Mouse (Mus musculus) B cell, adult 2 months (primary cell): Measurements from ENCODE around the gene Olig2.
"Not testable (repeated sequence)": the region's sequence is repeated elsewhere in the genome, so short reads cannot be mapped to it uniquely, and the experiment has no call there.

ENCODE experiments used
- DNase-seq, 2 experiments: peaks; one replicate each; pipeline ENCODE4 v3.0.0; 2022

Gene Olig2

DNA sequence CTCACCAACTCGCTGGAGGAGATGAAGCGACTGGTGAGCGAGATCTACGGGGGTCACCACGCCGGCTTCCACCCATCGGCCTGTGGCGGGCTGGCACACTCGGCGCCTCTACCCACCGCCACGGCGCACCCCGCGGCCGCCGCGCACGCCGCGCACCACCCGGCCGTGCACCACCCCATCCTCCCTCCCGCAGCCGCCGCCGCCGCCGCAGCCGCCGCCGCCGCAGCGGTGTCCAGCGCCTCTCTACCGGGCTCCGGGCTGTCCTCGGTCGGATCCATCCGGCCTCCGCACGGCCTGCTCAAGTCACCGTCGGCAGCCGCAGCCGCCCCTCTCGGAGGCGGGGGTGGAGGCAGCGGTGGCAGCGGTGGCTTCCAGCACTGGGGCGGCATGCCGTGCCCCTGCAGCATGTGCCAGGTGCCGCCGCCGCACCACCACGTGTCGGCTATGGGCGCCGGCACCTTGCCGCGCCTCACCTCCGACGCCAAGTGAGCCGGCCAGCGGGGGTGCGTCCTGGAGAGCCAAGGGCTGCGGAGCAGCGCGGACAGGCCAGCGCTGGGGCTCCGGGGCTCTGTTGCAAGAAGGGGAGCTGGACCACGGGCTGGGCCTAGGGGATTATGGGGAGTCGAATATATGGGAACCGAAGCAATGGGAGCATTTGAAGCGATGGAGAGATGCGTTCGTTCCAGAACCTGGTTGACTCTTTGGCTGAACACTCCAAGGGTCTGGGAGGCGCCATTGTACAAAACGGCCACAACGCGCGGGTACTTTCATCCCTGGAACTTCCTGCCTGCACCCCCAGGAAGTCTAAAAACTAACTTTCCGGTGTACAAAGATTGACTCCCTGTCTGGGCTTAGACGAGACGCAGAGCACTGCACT is 1.9 kb downstream of the Olig2 start:
- peak in 1 of 2 experiments; percentile 10 for DNase-seq

- no peak for DNase-seq
These were observed 2.4 kb downstream of the Olig2 start for GRCm38 (mm10) chr16:91227760-91228043.

- DNase-seq, result no peak
These were observed 3.2 kb downstream of the Olig2 start for GRCm38 (mm10) chr16:91228238-91229071.

- DNase-seq, result no peak
These were observed 3.8 kb downstream of the Olig2 start for GRCm38 (mm10) chr16:91229072-91229348.

GRCm38 (mm10) chr16:91229643-91230042 is 4.4 kb downstream of the Olig2 start:
- no peak for DNase-seq

GRCm38 (mm10) chr16:91231781-91232469 is 6.7 kb downstream of the Olig2 start:
- DNase-seq, result no peak

GRCm38 (mm10) chr16:91232470-91233240 is 7.4 kb downstream of the Olig2 start:
- no peak for DNase-seq

DNA sequence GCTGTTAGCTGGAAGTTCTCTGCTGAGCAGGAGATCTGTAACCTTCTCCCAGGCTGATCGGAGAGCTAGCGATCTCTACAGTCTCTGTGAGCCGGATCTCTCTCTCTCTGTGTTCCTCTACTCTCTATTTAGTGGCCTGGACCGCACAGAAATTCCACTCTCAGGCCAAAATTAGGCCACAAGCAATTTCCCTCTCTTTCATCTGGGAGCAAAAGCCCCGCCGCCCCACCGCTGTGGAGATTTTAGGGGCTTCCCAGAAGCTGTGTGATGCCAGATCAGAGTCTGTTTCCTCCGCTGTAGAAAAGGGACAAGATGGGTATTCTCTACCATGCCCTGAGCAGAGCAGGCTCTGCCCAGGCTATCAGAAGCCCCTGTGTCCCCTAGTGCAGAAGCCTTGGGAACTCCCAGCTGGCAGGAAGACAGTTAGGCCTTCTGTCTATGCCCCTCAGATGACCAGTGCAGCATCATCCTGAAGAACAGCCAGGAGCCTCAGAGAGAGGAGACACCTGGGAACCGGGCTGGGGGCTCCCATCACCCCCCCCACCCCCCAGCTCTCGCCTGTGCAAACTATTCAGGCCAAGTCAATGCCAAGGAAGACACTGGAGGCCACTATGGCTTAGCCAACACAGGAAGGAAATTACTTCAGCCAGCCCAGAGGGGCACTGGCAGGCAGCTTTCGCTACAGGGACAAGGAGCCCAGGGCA is 8.1 kb downstream of the Olig2 start:
- no peak for DNase-seq

GRCm38 (mm10) chr16:91239024-91239423 is 13.8 kb downstream of the Olig2 start:
- DNase-seq, result no peak

- no peak for DNase-seq
These were observed 21.0 kb downstream of the Olig2 start for GRCm38 (mm10) chr16:91246292-91246691.

DNA sequence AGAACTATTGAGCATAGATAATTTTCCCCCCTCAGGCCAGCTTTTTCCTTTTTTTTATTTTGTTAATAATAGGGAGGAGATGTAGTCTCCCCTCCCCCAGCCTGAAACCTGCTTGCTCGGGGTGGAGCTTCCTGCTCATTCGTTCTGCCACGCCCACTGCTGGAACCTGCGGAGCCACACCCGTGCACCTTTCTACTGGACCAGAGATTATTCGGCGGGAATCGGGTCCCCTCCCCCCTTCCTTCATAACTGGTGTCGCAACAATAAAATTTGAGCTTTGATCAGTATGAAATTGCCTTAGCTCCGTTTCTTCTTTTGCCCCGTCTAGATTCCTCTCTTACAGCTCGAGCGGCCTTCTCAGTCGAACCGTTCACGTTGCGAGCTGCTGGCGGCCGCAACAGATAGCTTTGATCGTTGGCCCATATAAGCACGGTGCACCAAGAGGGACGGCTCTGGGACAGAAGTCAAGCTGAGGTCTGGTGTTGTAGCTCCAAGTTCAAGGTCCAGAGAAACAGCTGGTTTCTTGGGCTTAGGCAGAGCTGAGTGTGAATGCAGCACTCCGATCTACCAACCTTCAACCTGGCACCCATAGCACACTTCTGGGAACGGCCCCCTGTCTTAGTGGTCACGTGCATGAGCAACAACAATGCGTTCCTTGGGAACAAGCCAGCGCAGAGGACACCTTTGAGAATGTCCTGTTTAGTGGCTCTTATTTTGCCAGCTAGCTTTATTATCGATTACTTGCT is 30.3 kb downstream of the Olig2 start:
- not testable (repeated sequence) for DNase-seq

- no peak for DNase-seq
These were observed 33.7 kb downstream of the Olig2 start for GRCm38 (mm10) chr16:91258956-91259355.

DNA sequence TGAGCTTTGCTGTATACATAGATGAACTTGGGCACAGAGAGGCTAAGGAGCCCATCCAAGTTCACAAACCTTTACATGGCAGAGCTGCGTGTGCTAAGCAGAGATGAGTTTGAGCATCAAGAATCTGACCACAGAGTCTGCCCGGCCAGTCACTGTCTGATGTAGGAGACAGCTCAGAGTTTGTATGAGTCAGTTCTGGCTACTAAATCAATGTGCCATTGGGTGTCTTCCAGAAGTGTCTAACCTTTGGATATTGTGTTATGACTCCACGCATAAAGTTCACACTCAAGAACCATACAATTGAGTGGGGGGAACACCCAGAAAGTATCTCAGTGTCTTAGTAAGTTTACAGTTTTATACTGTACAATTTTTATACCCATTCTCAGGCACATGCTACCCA is 35.6 kb downstream of the Olig2 start:
- DNase-seq, result no peak

GRCm38 (mm10) chr16:91262467-91263220 is 37.4 kb downstream of the Olig2 start:
- DNase-seq, result no peak

- DNase-seq, result no peak
These were observed 40.7 kb downstream of the Olig2 start for GRCm38 (mm10) chr16:91265972-91266371.

GRCm38 (mm10) chr16:91268724-91269452 is 43.6 kb downstream of the Olig2 start:
- no peak for DNase-seq

DNA sequence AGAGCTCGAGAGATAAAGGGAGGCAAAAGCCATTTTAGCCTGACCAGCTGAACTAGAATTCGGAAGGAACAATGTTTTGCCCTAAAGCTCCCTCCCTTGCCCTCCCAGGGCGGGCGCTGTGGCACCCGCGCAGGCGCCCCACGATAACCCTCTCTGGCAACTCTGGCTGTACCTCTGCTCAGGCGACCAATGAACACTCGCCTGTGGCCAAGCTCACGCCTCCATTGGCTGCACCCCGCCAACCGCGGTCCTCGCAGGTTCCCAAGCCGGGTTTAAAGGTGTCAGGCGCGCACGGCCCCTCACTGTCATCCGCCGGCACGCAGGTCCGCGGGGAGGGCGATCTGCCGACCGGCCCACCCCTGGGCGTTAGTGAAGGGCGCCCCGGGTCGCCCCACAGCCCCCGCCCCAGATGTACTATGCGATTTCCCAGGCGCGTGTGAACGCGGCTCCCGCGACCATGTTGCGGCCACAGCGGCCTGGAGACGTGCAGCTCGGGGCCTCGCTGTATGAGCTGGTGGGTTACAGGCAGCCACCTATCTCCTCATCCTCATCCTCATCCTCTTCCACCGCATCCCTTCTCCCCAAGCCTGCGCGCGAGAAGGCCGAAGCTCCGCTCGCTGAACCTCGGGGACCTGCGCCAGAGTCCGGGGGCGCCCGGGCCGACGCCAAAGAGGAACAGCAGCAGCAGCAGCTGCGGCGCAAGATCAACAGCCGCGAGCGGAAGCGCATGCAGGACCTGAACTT is 44.4 kb downstream of the Olig2 start, which contains the start of gene Olig1:
TSS of gene Olig1 (plus strand) at position 305 of the 744 bp plus-strand sequence.
- DNase-seq, result no peak

DNA sequence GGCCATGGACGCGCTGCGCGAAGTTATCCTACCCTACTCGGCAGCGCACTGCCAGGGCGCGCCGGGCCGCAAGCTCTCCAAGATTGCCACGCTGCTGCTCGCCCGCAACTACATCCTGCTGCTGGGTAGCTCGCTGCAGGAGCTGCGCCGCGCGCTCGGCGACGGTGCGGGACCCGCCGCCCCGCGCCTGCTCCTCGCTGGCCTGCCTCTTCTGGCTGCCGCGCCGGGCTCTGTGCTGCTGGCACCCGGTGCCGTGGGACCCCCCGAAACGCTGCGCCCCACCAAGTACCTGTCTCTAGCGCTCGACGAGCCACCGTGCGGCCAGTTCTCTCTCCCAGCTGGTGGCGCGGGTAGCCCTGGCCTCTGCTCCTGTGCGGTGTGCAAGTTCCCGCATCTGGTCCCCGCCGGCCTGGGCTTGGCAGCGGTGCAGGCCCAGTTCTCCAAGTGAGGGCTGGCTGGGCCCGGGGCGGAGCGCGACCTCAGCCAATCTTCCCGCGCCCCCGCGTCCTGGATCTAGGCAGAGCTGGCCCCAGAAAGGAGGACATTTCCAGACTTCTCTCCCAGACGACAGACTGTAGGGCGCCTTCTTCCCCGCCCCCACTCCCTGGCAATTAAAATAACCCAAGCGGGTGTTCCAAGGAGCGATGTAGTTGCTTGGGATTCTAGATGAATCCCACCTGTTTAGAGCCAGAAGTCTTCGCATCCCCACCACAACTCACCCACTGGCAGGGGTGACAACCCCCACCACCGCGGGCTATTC is 45.1 kb downstream of the Olig2 start:
- no peak for DNase-seq
